Mouse (Mus musculus) forebrain, embryonic 11.5 days (tissue): ENCODE data around the gene Sumf2. TPM values are rescaled to one million over a fixed set of nuclear protein-coding genes. Genes with fewer than 3 reads are reported as not detected.
"Not testable (repeated sequence)": the region's sequence is repeated elsewhere in the genome, so short reads cannot be mapped to it uniquely, and the experiment has no call there.

Experiments used
- ATAC-seq: fragments of 200-750 bp; cut with Nextera tagmentation; replicated peaks from 2 replicates; pipeline ENCODE4 v1.8.0; 2017; ENCODE audit warnings: moderate TSS enrichment; ENCODE audit not compliant: low FRiP score
- DNase-seq: peaks from one replicate; pipeline ENCODE4 v3.0.0-alpha.2; 2017; ENCODE audit warnings: low spot score
- H3K27ac ChIP-seq: fragments of 300-500 bp; sonication (generic); 2 replicates; pipeline ENCODE4 v1.5.1; 2014; ENCODE audit warnings: low read depth, low read length
- H3K27me3 ChIP-seq: fragments of 300-500 bp; sonication (generic); 2 replicates; pipeline ENCODE4 v1.6.1; 2014; ENCODE audit warnings: mild to moderate bottlenecking, low read length, mixed read lengths; ENCODE audit not compliant: control insufficient read depth, insufficient read depth
- H3K36me3 ChIP-seq: fragments of 300-500 bp; sonication (generic); 2 replicates; pipeline ENCODE4 v1.6.1; 2014; ENCODE audit warnings: mild to moderate bottlenecking, low read length, moderate library complexity, mixed read lengths; ENCODE audit not compliant: control insufficient read depth, insufficient read depth
- H3K4me1 ChIP-seq: fragments of 300-500 bp; sonication (generic); replicated peaks from 2 replicates; pipeline ENCODE4 v1.6.1; 2014; ENCODE audit warnings: low read length, mixed read lengths; ENCODE audit not compliant: control insufficient read depth, insufficient read depth
- H3K4me2 ChIP-seq: fragments of 300-500 bp; sonication (generic); 2 replicates; pipeline ENCODE4 v1.6.1; 2014; ENCODE audit warnings: low read depth, mild to moderate bottlenecking, low read length, moderate library complexity, mixed read lengths; ENCODE audit not compliant: severe bottlenecking
- H3K4me3 ChIP-seq: fragments of 300-500 bp; sonication (generic); 2 replicates; pipeline ENCODE4 v1.5.1; 2014; ENCODE audit warnings: low read depth, low read length
- H3K9ac ChIP-seq: fragments of 300-500 bp; sonication (generic); 2 replicates; pipeline ENCODE4 v1.6.1; 2014; ENCODE audit warnings: low read length
- H3K9me3 ChIP-seq: fragments of 300-500 bp; sonication (generic); 2 replicates; pipeline ENCODE4 v1.6.1; 2016; ENCODE audit warnings: low read length, mixed read lengths; ENCODE audit not compliant: control insufficient read depth
- WGBS: fragments of 180-500 bp; shearing (Covaris S2); extraction: QIAGEN DNeasy Blood & Tissue Kit; methylation state at CpG from one replicate; pipeline ENCODE4 v1.1.7; 2014; 5-methylcytosine and 5-hydroxymethylcytosine counted together
- polyA plus RNA-seq: library from polyadenylated mRNA; unstranded; fragments of >200 nt; fragmentation: Nextera tagmentation; extraction: Ambion mirVana; gene quantifications from 2 replicates; pipeline ENCODE4 v1.2.1, GENCODE M21; 2014

The Sumf2 gene
- polyA plus RNA-seq, 1 experiment from 2014 or later, result 45.0 TPM

DNA sequence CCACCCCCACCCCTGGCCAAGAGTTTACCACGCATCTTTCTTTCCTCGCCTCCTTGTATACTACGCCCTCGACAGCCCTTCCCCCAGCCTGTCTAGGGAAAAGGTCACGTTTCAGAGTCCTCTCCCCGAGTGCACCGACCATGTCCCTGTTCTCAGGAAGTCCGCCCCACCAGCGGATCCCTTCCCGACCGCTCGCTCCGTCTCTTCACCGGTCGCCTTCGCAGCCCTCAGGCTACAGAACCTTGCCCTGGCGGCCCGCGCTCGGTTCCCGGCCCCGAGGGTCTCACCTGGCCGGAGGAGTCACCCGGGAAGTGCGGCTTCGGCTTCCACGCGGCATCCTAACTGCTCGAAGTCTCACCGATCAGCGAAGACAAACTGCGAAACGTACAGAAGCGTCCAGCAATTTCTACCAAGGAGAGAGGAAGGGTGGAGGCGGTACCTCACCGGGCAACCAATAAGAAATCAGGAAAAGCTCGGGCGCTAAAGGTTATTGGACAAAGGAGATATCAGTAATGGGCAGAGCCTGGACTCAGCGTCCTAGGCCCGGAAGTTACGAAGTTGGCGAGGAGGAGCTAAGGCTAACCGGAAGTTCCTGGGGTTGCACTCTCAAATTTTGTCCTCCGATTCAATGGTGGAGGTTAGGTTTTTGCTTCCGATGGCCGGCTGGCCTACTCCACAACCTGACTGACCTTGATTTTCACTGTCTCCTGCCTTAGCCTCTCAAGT is 40.3 kb downstream of the Sumf2 start, which contains the start of gene Chchd2:
Chchd2 (minus strand) TSS at position 560 of the 726 bp plus-strand sequence.
- Histone ChIP-seq H3K9me3 (no peaks in the 10 kb centered on the region), H3K4me3 (peak within 1 kb of the TSS; percentile 83), H3K4me1 (0 out of 2 replicates have a peak, but pooled peaks cover 5% of the 10 kb centered on the region), H3K27me3 (no peaks in the 10 kb centered on the region), H3K36me3 (peaks cover 5% of the 10 kb centered on the region; the same call in 1 of the 2 replicates), H3K27ac (peak within 1 kb of the TSS; percentile 81), H3K4me2 (peak within 1 kb of the TSS; percentile 80), H3K9ac (peak within 1 kb of the TSS; percentile 89)
- peak; percentile 92 for DNase-seq
- ATAC-seq, result peak; percentile 99
- under 1% methylated on average over 46 of the region's 46 CpGs for WGBS

DNA sequence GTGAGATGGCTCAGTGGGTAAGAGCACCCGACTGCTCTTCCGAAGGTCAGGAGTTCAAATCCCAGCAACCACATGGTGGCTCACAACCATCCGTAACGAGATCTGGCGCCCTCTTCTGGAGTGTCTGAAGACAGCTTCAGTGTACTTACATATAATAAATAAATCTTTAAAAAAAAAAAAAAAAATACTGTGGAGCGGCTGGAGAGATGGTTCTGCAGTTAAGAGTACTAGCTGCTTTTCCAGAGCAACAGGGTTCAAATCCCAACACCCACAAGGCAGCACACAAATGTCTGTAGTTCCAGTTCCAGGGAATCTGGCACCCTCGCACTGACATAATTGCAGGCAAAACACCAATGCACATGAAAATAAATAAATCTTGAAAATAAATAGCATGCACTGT is 43.6 kb downstream of the Sumf2 start:
- not testable (repeated sequence) for H3K9ac ChIP-seq, H3K4me1 ChIP-seq, ATAC-seq, H3K27ac ChIP-seq, H3K27me3 ChIP-seq, DNase-seq, H3K36me3 ChIP-seq, H3K4me3 ChIP-seq, H3K4me2 ChIP-seq, H3K9me3 ChIP-seq
- WGBS, result 90% methylated on average over 4 of the region's 7 CpGs

DNA sequence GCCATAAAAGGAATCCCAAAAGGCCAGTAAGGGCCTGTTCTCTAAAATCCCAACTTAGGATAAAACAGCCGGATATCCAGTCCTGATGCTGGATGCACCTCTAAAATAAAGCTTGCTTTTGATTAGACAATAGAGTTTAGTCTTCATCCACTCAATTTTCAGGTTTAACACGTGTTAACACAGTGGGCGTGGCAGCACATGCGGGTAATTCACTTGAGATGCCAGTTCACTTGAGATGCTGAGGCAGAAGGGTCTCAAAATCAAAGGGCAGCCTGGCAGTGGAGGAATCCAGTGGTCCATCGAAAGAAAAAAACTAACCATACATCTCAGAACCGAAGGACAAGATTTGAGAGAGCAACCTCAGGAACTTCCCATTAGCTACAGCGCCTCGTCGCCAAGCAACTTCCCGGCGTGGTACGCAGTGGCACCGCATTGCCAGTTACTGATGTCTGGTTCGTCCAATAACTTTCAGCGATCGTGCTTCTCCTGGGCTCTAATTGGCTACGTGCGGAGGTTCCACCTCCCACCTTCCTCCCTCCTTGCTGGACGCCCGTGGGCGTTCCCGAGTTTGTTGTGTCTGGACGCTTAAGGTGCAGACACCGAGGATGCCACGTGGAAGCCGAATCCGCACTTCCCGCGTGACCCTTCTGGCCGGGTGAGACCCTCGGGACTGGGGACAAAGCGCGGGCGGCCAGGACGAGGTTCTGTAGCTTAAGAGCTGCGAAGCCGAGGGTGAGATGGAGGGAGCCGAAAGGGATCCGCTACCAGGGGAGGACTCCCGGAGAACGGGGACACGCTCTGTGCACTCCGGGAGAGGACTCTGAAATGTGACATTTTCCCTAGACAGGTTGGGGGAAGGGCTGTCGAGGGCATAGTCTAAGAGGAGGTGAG is 48.7 kb downstream of the Sumf2 start, which contains the start of gene Zbed5:
Zbed5 (plus strand) TSS at position 526 of the 891 bp plus-strand sequence.
- no peaks in the 10 kb centered on the region for H3K4me1 ChIP-seq
- H3K27ac ChIP-seq, result no peak within 1 kb of the TSS
- H3K4me2 ChIP-seq, result peak within 1 kb of the TSS; percentile 78
- peak within 1 kb of the TSS; percentile 51 for H3K4me3 ChIP-seq
- H3K36me3 ChIP-seq, result no peaks in the 10 kb centered on the region
- peak; percentile 100 for ATAC-seq
- H3K9me3 ChIP-seq, result no peaks in the 10 kb centered on the region
- no peaks in the 10 kb centered on the region for H3K27me3 ChIP-seq
- 3% methylated on average over 44 of the region's 44 CpGs for WGBS
- peak; percentile 90 for DNase-seq
- peak within 1 kb of the TSS; percentile 49 for H3K9ac ChIP-seq

DNA sequence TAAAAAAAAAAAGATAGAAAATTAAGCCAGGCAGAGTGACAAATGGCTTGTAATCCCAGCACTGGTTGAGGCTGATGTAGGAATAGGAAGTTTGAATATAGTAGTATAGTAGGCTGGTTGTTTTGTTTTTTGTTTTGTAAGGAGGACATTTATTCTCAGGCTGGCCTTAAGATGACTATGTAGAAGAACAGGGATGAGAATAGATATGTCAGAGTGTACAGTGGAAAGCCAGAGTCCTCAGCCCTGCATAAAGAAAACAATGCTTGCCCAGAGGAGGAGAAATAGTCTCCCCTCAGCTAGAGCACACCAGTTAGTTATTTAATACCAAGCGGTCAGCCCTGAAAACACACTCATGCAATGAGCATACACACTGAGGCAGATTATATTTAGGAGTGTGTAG is 51.7 kb downstream of the Sumf2 start, which contains the start of gene Phkg1:
Phkg1 (minus strand) TSS at position 101 of the 400 bp plus-strand sequence.
- no peak within 1 kb of the TSS for H3K4me2 ChIP-seq
- no peak within 1 kb of the TSS for H3K27ac ChIP-seq
- H3K9me3 ChIP-seq, result no peaks in the 10 kb centered on the region
- H3K9ac ChIP-seq, result no peak within 1 kb of the TSS
- 93% methylated on average over 1 of the region's 1 CpGs for WGBS
- H3K4me3 ChIP-seq, result no peak within 1 kb of the TSS
- no peaks in the 10 kb centered on the region for H3K27me3 ChIP-seq
- DNase-seq (no peak), ATAC-seq (no peak)
- no peaks in the 10 kb centered on the region for H3K36me3 ChIP-seq
- no peaks in the 10 kb centered on the region for H3K4me1 ChIP-seq

DNA sequence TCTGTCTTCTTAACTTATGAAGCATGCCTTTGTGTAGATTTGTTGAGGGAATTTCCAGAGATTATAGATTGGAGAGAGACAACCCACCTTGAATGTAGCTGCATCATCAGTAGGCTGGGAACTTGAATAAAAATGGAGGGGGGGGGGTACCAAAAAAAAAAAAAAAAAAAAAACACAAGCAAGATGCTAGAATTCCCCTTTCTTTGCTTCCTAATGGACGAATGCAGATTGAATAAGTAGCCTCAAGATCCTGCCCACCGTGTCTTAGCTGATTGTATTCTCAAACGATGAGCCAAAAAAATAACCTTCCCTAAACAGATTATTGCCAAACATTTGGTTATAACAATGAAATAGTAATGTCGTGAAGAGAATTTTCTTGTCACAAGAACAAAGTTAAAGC is 61.0 kb downstream of the Sumf2 start:
- no peaks in the 10 kb centered on the region for H3K9me3 ChIP-seq

DNA sequence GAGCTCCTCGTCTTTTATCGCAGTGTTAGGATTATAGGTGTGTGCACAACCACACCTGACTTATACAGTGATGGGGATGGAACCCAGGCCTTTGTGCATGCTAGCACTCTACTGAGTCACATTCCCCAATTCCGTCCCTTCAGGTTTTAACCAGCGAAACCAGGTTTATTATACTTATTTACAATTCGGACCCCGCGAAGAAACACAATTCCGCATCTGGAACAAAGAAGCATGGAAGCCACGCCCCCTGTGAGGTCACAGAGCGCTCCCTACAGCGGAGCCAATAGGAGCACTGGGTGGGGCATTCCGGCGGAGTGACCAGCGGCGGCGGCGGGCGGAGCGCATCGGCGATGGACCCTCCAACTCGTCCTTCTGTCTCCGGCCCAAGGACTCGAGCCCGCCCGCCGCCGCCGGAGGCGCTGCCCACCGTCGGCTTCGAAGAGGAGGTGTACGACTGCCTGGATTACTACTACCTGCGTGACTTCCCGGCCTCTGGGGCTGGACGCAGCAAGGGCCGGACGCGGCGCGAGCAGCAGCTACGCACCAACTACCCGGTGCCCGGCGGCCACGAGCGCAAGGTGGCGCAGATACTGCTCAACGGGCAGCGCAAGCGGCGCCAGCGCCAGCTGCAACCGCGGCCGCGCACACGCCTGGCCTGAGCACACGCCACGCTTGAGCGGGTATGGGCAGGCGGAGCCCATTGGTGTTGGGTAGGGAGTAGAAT is 61.6 kb downstream of the Sumf2 start, which contains the start of gene Nupr1l:
Nupr1l (plus strand) TSS at position 299 of the 724 bp plus-strand sequence.
- H3K4me3 ChIP-seq, result peak within 1 kb of the TSS; percentile 59
- H3K4me1 ChIP-seq, result no peaks in the 10 kb centered on the region
- H3K4me2 ChIP-seq, result peak within 1 kb of the TSS; percentile 79
- WGBS, result under 1% methylated on average over 63 of the region's 63 CpGs
- H3K36me3 ChIP-seq, result no peaks in the 10 kb centered on the region
- peak; percentile 99 for ATAC-seq
- peak within 1 kb of the TSS; percentile 76 for H3K9ac ChIP-seq
- no peaks in the 10 kb centered on the region for H3K9me3 ChIP-seq
- peak within 1 kb of the TSS; percentile 76 for H3K27ac ChIP-seq
- DNase-seq, result peak; percentile 97
- no peaks in the 10 kb centered on the region for H3K27me3 ChIP-seq

More for the DNA sequence above, 61.0 kb downstream of the Sumf2 start:
- Histone ChIP-seq H3K4me1 (no peaks in the 10 kb centered on the region), H3K27me3 (no peaks in the 10 kb centered on the region), H3K9ac (peak overlapping the region; percentile 76), H3K4me2 (peak overlapping the region; percentile 79), H3K4me3 (peak overlapping the region; percentile 59), H3K36me3 (no peaks in the 10 kb centered on the region), H3K27ac (peak overlapping the region; percentile 68; the same call in 1 of the 2 replicates)
- 28% methylated on average over 4 of the region's 4 CpGs for WGBS
- ATAC-seq, result no peak
- no peak for DNase-seq

DNA sequence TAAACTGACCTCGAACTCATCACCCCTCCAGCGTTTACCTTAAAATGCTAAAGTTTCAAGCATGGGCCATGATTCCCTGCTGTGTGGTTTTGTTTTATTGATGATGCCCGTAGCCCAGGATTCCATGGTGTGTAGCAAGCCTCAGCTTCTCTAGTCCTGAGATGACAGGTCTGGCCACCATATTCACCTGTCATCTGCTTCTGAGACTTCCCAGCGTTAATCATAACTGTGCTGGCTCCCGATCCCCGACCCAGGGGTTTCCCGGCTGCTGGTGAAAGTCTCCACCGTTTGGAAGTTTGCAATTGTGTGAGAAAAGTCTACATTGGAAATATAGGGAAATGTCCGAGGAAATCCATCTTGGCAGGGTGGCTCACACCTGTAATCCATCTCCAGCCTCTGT is 62.4 kb downstream of the Sumf2 start:
- Histone ChIP-seq H3K4me2 (peak overlapping the region; percentile 79), H3K4me3 (peak overlapping the region; percentile 59), H3K9ac (peak overlapping the region; percentile 76; the same call in 1 of the 2 replicates), H3K9me3 (no peaks in the 10 kb centered on the region), H3K27ac (no peak overlapping the region), H3K27me3 (no peaks in the 10 kb centered on the region), H3K4me1 (no peaks in the 10 kb centered on the region), H3K36me3 (no peaks in the 10 kb centered on the region)
- DNase-seq (no peak), ATAC-seq (no peak)
- 78% methylated on average over 9 of the region's 9 CpGs for WGBS

DNA sequence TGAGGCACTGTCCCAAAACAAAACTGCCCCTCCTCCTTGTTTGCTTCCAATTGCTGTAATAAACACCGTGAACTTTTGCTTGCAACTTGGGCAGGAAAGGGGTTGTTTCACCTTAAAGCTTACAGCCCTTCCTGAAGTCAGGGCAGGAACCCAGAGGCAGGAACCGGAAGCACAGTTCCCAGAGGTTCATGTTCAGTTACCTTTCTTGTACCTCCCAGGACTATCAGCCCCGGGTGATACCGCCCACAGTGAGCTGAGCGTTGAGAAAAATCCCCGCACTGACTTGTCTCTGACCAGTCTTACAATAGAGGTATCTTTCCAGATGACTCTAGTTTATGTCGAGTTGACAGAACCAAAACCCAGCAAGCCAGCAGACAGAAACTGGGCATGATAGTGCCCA is 62.8 kb downstream of the Sumf2 start:
- H3K36me3 ChIP-seq, result no peaks in the 10 kb centered on the region
- DNase-seq, result no peak
- 86% methylated on average over 7 of the region's 7 CpGs for WGBS
- H3K9ac ChIP-seq, result no peak overlapping the region
- no peak for ATAC-seq
- H3K4me1 ChIP-seq, result no peaks in the 10 kb centered on the region
- H3K9me3 ChIP-seq, result no peaks in the 10 kb centered on the region
- no peak overlapping the region for H3K4me2 ChIP-seq
- no peaks in the 10 kb centered on the region for H3K27me3 ChIP-seq
- H3K4me3 ChIP-seq, result no peak overlapping the region
- no peak overlapping the region for H3K27ac ChIP-seq
